Mouse (Mus musculus) neural tube, embryonic 11.5 days (tissue): ENCODE results near the gene 1700028P14Rik. TPM values are rescaled to one million over a fixed set of nuclear protein-coding genes. Genes with fewer than 3 reads are reported as not detected.
"Not testable (repeated sequence)": the region's sequence is repeated elsewhere in the genome, so short reads cannot be mapped to it uniquely, and the experiment has no call there.

ENCODE experiments used
- ATAC-seq: fragments of 200-750 bp; cut with Nextera tagmentation; 2 replicates; pipeline ENCODE4 v1.8.0; 2017; ENCODE audit warnings: moderate number of reproducible peaks, mild to moderate bottlenecking, moderate TSS enrichment, moderate library complexity; ENCODE audit not compliant: insufficient read depth, low FRiP score, low TSS enrichment
- DNase-seq: peaks from one replicate; pipeline ENCODE4 v3.0.0-alpha.2; 2015; ENCODE audit warnings: low spot score
- H3K27ac ChIP-seq: fragments of 300-500 bp; sonication (generic); 2 replicates; pipeline ENCODE4 v1.5.1; 2014; ENCODE audit warnings: low read depth, mild to moderate bottlenecking, low read length
- H3K27me3 ChIP-seq: fragments of 300-500 bp; sonication (generic); 2 replicates; pipeline ENCODE4 v1.6.1; 2014; ENCODE audit warnings: mild to moderate bottlenecking, low read length, mixed read lengths; ENCODE audit not compliant: control insufficient read depth, insufficient read depth
- H3K36me3 ChIP-seq: fragments of 300-500 bp; sonication (generic); 2 replicates; pipeline ENCODE4 v1.6.1; 2014; ENCODE audit warnings: mild to moderate bottlenecking, low read length, moderate library complexity, mixed read lengths; ENCODE audit not compliant: control insufficient read depth, insufficient read depth
- H3K4me1 ChIP-seq: fragments of 300-500 bp; sonication (generic); 2 replicates; pipeline ENCODE4 v1.6.1; 2014; ENCODE audit warnings: low read length, mixed read lengths; ENCODE audit not compliant: control insufficient read depth, insufficient read depth
- H3K4me2 ChIP-seq: fragments of 300-500 bp; sonication (generic); 2 replicates; pipeline ENCODE4 v1.6.1; 2014; ENCODE audit warnings: low read depth, mild to moderate bottlenecking, moderate library complexity
- H3K4me3 ChIP-seq: fragments of 300-500 bp; sonication (generic); 2 replicates; pipeline ENCODE4 v1.5.1; 2014; ENCODE audit warnings: low read depth, low read length
- H3K9ac ChIP-seq: fragments of 300-500 bp; sonication (generic); 2 replicates; pipeline ENCODE4 v1.6.1; 2014; ENCODE audit warnings: mild to moderate bottlenecking, low read length
- H3K9me3 ChIP-seq: fragments of 300-500 bp; sonication (generic); 2 replicates; pipeline ENCODE4 v1.6.1; 2016; ENCODE audit warnings: low read length; ENCODE audit not compliant: control insufficient read depth
- WGBS: fragments of 180-500 bp; shearing (Covaris S2); extraction: QIAGEN DNeasy Blood & Tissue Kit; methylation state at CpG from one replicate; pipeline ENCODE4 v1.1.7; 2014; 5-methylcytosine and 5-hydroxymethylcytosine counted together
- polyA plus RNA-seq: library from polyadenylated mRNA; unstranded; fragments of >200 nt; fragmentation: Nextera tagmentation; extraction: Ambion mirVana; gene quantifications from 2 replicates; pipeline ENCODE4 v1.2.1, GENCODE M21; 2014

Gene 1700028P14Rik
- polyA plus RNA-seq, 1 experiment from 2014 or later = not detected

GRCm38 (mm10) chr19:23675656-23676055, 23.0 kb upstream of the 1700028P14Rik start:
- not testable (repeated sequence) for H3K4me1 ChIP-seq, H3K9ac ChIP-seq, H3K4me2 ChIP-seq, ATAC-seq, H3K4me3 ChIP-seq, H3K9me3 ChIP-seq, DNase-seq, H3K36me3 ChIP-seq, H3K27me3 ChIP-seq, H3K27ac ChIP-seq
- WGBS = 90% methylated on average over 8 of the region's 8 CpGs

DNA sequence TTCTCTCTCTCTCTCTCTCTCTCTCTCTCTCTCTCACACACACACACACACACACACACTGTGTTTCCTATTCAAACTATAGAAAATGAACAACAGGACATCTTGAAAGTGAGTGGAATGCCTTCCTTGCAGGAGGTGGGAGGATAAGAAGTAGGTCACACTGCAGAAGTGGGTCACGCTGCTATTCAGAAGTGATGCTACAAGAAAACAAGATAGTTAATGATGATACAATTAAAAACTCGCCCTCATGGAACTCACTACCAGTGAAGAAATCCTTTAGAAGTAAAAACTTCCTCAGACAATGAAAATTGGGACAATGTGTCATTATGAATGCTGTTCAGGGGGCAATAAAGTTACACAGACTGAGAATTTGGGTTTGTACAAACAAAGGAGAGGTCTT, 20.4 kb upstream of the 1700028P14Rik start:
- ATAC-seq = no peak
- Histone ChIP-seq H3K4me2 (no peak overlapping the region), H3K36me3 (no peaks in the 10 kb centered on the region), H3K9ac (no peak overlapping the region), H3K4me3 (no peak overlapping the region), H3K27me3 (no peaks in the 10 kb centered on the region), H3K4me1 (no peaks in the 10 kb centered on the region), H3K27ac (no peak overlapping the region), H3K9me3 (no peaks in the 10 kb centered on the region)
- no peak for DNase-seq
- 74% methylated on average over 2 of the region's 2 CpGs for WGBS

- Histone ChIP-seq H3K27ac (no peak overlapping the region), H3K9me3 (no peaks in the 10 kb centered on the region), H3K4me3 (no peak overlapping the region), H3K9ac (no peak overlapping the region), H3K4me1 (no peaks in the 10 kb centered on the region), H3K27me3 (no peaks in the 10 kb centered on the region), H3K4me2 (no peak overlapping the region), H3K36me3 (no peaks in the 10 kb centered on the region)
- ATAC-seq (no peak), DNase-seq (no peak)
- 72% methylated on average over 6 of the region's 6 CpGs for WGBS
Measured at GRCm38 (mm10) chr19:23668142-23668655, 15.6 kb upstream of the 1700028P14Rik start.

GRCm38 (mm10) chr19:23664083-23664482, 11.5 kb upstream of the 1700028P14Rik start:
- H3K36me3 ChIP-seq = no peaks in the 10 kb centered on the region
- no peak overlapping the region for H3K9ac ChIP-seq
- no peak overlapping the region for H3K4me2 ChIP-seq
- 83% methylated on average over 7 of the region's 7 CpGs for WGBS
- no peak overlapping the region for H3K4me3 ChIP-seq
- no peaks in the 10 kb centered on the region for H3K27me3 ChIP-seq
- no peaks in the 10 kb centered on the region for H3K9me3 ChIP-seq
- H3K4me1 ChIP-seq = no peaks in the 10 kb centered on the region
- ATAC-seq (no peak), DNase-seq (no peak)
- H3K27ac ChIP-seq = no peak overlapping the region

DNA sequence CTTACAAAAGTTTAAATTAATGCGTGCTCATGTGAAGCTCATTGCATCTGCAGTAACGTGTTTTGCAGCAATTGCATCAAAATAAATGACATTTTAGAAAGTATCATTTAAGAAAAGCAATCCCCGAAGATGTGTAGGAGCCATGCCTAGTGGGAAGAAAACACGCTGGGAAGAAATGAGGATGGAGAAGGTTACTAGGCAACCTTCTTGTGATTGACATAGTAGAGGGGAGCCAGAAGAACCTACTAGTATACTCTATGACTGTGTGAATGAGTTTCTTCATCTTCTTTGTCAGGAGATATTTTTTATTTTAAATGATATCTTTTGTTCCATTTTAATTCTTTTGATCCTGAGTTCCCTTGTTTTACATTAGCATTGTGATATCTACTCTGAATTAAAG, 5.7 kb upstream of the 1700028P14Rik start:
- Histone ChIP-seq H3K9me3 (no peaks in the 10 kb centered on the region), H3K27ac (no peak overlapping the region), H3K27me3 (no peaks in the 10 kb centered on the region), H3K9ac (no peak overlapping the region), H3K36me3 (no peaks in the 10 kb centered on the region), H3K4me1 (no peaks in the 10 kb centered on the region), H3K4me3 (no peak overlapping the region), H3K4me2 (no peak overlapping the region)
- WGBS = 88% methylated on average over 4 of the region's 4 CpGs
- DNase-seq (no peak), ATAC-seq (no peak)

- WGBS = 70% methylated on average over 12 of the region's 12 CpGs
- DNase-seq (no peak), ATAC-seq (no peak)
- H3K9me3 ChIP-seq = no peaks in the 10 kb centered on the region
- no peak overlapping the region for H3K4me3 ChIP-seq
- H3K36me3 ChIP-seq = no peaks in the 10 kb centered on the region
- no peaks in the 10 kb centered on the region for H3K27me3 ChIP-seq
- H3K4me2 ChIP-seq = no peak overlapping the region
- H3K9ac ChIP-seq = no peak overlapping the region
- no peaks in the 10 kb centered on the region for H3K4me1 ChIP-seq
- no peak overlapping the region for H3K27ac ChIP-seq
Measured at GRCm38 (mm10) chr19:23657261-23657932, 4.8 kb upstream of the 1700028P14Rik start.

DNA sequence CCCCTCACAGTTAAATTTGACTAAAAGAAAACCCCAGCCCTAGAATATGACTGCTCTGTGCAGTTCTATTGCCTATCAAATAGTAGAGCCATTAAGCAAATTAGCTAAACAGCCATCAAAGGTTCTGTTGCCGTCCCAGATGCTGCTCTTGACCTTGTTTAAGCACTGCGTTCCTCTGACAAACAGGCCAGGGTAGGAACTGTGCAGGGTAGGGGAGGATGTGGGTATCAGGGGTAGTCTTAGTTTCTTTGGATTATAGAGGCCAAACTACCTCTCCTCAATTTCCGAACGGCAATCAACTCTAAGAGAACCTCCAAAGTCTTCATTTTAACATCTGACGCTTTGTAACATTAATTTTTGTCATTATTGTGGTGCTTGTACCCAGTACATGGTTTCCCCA, 542 bp upstream of the 1700028P14Rik start:
- DNase-seq = no peak
- H3K9ac ChIP-seq = no peak overlapping the region
- no peaks in the 10 kb centered on the region for H3K4me1 ChIP-seq
- WGBS = 89% methylated on average over 5 of the region's 5 CpGs
- ATAC-seq = no peak
- no peak overlapping the region for H3K4me2 ChIP-seq
- no peak overlapping the region for H3K4me3 ChIP-seq
- H3K27ac ChIP-seq = no peak overlapping the region
- H3K9me3 ChIP-seq = no peaks in the 10 kb centered on the region
- H3K36me3 ChIP-seq = no peaks in the 10 kb centered on the region
- no peaks in the 10 kb centered on the region for H3K27me3 ChIP-seq

DNA sequence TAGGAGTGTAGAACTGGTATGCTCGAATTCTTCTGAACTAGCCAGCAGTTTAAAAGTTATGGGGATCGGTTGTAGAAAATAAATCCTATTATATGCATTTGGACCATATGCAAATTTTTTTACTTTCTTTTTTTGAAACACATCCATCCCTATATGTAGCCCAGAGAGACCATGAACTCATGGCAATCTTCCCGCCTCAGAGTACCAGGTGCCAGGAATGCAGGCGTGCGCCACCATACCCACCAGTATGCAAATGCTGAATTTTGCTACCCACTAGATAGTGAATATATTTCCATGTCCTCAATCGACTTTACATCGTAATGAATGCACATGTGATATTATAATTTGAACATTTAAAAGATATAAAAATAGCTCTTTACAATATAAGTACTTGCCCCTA, 5.3 kb downstream of the 1700028P14Rik start:
- 93% methylated on average over 7 of the region's 7 CpGs for WGBS
- DNase-seq (no peak), ATAC-seq (no peak)
- no peak overlapping the region for H3K9ac ChIP-seq
- no peak overlapping the region for H3K4me3 ChIP-seq
- no peaks in the 10 kb centered on the region for H3K36me3 ChIP-seq
- no peaks in the 10 kb centered on the region for H3K9me3 ChIP-seq
- H3K27ac ChIP-seq = no peak overlapping the region
- H3K4me1 ChIP-seq = no peaks in the 10 kb centered on the region
- H3K4me2 ChIP-seq = no peak overlapping the region
- no peaks in the 10 kb centered on the region for H3K27me3 ChIP-seq

DNA sequence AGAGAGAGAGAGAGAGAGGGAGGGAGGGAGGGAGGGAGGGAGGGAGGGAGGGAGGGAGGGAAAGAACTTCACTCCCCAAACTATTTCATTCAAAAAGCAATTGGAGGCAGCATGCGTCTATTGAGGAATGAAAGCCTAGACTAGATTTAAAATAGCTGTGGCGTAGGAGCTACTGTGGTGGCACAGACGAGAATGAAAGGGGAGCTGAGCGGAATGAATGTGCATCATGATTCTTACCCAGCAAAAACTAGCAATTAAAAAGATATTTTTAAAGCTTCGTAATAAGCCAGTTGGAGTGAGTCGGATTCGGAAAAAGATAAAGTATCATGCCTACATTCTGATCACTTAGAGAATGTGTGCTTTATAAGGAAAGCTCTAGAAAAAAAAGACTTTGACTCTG, 7.3 kb downstream of the 1700028P14Rik start:
- H3K9ac ChIP-seq = no peak overlapping the region
- DNase-seq (no peak), ATAC-seq (no peak)
- no peaks in the 10 kb centered on the region for H3K36me3 ChIP-seq
- H3K4me1 ChIP-seq = no peaks in the 10 kb centered on the region
- 81% methylated on average over 7 of the region's 7 CpGs for WGBS
- no peaks in the 10 kb centered on the region for H3K27me3 ChIP-seq
- H3K27ac ChIP-seq = no peak overlapping the region
- H3K9me3 ChIP-seq = no peaks in the 10 kb centered on the region
- H3K4me2 ChIP-seq = no peak overlapping the region
- no peak overlapping the region for H3K4me3 ChIP-seq
